Mouse (Mus musculus) thymus, postnatal 36 days (tissue): ENCODE data around the gene Acacb.
A peak's percentile ranks its signal among the peaks of the same experiment; 100 is the strongest.

Experiments used
- DNase-seq, 2 experiments: peaks; one replicate each; pipeline ENCODE4 v3.0.0; 2022; ENCODE audit warnings: mixed read lengths in 2 of 2

Gene Acacb

GRCm38 (mm10) chr5:114176548-114177400 lies 30.4 kb downstream of the Acacb start:
- DNase-seq = no peak

- DNase-seq = no peak
Measured at GRCm38 (mm10) chr5:114177966-114178719, 31.8 kb downstream of the Acacb start.

GRCm38 (mm10) chr5:114179541-114179940 lies 33.2 kb downstream of the Acacb start:
- no peak for DNase-seq

- DNase-seq = no peak
Measured at GRCm38 (mm10) chr5:114183493-114183892, 37.2 kb downstream of the Acacb start.

GRCm38 (mm10) chr5:114187108-114187507 lies 40.8 kb downstream of the Acacb start:
- DNase-seq = no peak

DNA sequence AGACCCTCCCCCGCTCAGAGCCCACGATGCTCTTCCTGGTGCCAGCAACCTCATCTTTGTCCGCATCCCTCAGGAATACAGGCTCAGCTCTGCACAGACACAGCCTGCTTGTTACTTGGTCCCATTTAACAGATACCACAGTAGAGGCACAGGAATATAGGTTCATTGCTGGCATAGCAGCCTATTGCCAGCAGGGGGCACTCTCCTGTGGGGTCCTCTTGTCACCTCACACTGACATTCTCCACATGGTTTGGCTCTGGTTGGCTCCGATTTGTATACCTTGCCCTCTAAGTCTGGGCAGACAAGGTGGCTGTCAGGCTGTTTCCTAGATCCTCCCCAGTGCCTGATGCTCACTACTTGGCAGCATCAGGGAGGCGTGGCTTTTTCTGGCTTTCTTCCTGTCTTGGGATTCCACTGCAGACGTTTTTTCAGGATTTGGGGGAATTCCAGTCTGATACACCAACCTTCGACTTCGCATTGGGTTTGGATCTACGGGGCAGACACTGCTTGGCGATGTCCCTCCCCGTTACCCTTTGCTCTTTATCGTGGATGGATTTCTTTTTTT lies 42.6 kb downstream of the Acacb start:
- no peak for DNase-seq

DNA sequence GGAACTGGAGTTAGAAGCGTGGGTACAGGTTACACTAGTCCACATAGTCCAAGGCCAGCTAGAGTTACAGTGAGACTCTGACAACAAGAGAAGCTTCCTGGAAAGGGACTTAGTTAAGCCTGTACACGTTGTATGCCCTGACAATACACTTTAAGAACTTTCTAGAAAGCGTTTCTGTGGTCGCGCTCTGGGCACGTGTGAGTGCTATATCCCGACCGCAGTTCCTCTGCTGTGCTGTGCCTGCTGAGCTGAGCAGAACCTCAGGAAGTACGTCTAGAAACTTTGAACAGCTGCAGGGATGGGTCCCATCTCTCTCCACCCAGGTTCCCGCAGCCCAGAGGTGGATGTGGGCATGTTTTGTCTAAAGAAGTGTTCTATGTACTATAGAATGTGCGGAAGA lies 47.8 kb downstream of the Acacb start:
- DNase-seq = peak; percentile 47 to 53

DNA sequence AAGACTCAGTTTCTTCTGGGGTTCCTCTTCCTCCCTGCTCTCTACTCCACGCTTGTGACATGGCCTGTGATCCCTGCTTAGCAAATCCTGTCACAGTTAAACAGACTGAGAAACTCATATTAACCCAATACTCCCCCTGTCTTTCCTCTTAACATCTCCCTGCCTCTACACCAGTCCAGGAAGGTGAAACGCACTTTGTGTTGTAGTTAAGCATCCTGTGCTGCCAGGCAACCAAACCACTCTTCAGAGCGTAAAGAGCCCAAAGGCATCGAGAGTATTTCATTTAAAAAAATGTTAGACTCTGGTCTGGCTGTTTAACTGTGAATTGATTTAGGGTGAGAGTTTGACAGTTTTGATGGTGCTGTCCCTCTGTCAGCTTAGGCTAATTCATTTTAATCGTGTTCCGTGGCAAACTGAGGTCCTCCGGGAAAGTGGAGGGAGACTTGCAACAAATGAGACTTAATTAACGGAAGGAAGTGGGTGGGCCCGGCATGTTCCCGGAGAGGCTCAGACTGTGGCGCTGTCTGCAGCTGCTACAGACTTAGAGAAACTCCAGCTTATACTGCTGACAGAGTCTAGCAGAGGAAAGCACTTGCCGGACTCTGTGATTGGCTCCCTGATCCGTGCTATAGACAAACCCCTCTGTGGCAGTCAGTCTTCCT lies 52.9 kb downstream of the Acacb start:
- peak; percentile 52 to 64 for DNase-seq

DNA sequence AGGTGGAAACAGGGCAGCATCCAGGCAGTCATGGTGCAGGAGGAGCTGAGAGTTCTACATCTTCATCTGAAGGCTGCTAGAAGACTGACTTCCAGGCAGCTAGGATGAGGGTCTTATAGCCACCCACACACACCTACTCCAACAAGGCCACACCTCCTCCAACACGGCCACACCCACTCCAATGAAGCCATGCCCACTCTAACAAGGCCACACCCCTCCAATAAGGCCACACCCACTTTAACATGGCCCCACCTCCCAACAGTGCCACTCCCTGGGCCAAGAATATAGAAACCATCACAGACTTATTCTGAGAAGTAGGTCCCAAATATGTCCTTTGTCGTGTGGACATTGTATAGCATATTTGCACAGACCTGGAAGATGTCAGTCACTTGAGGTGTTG lies 59.8 kb downstream of the Acacb start:
- DNase-seq = no peak

- DNase-seq = peak; percentile 52 to 63
Measured at GRCm38 (mm10) chr5:114213183-114213582, 66.8 kb downstream of the Acacb start.

GRCm38 (mm10) chr5:114218771-114219170 lies 72.4 kb downstream of the Acacb start:
- no peak for DNase-seq

- DNase-seq = no peak
Measured at GRCm38 (mm10) chr5:114226051-114226450, 79.7 kb downstream of the Acacb start.

- no peak for DNase-seq
Measured at GRCm38 (mm10) chr5:114228901-114229300, 82.6 kb downstream of the Acacb start.

DNA sequence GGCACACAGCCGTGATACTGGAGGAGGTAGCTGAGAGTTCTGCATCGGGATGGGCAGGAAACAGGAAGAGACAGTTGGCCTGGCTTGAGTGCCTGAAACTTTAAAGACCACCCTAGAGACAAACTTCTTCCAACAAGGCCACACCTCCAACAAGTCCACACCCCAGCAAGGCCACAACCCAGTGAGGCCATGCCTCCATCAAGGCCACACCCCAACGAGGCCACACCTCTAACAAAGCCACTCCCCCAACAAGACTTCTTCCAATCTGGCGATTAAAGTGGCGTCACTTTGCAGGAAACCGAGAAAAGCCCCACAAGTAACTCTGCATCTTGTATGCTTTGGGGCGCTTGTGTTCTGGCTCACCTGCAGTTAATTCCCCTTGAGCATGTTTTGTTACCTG lies 92.6 kb downstream of the Acacb start:
- DNase-seq = no peak

DNA sequence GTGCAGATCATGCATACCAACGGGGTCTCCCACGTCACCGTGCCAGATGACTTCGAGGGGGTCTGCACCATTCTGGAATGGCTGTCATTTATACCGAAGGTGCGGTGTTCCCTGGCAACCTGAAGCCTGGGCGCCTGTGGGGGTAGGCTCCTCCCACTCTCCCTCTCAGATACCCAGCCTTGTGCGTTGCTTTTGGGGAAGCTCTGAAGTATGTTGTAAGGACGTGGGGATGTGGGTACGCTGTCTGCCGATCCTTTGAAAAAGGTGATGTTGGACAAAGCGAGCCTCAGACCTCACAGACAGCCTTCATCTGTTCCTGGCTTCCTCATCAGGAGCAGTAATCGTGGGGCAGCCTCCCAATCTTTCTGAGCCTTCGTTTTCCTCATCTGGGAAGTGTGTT lies 93.4 kb downstream of the Acacb start:
- no peak for DNase-seq

DNA sequence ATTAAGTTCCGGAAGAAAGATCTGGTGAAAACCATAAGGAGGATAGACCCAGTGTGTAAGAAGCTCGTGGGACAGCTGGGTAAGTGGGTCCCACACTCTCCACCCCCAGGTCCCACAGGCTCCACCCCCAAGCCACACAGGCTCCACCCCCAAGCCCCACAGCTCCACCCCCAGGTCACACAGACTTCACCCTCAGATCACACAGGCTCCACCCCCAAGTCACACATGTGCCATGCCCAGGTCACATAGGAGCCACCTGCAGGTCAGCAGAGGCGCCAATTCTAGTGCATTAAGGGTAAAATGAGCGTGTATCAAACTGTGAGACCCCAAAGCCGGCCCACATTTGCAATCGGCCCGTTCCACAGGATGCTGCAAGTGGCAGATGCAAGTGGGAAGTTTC lies 100.1 kb downstream of the Acacb start:
- DNase-seq = no peak

- DNase-seq = peak; percentile 62 to 67
Measured at GRCm38 (mm10) chr5:114248174-114248589, 101.8 kb downstream of the Acacb start.

- no peak for DNase-seq
Measured at GRCm38 (mm10) chr5:114259495-114259894, 113.2 kb downstream of the Acacb start.

DNA sequence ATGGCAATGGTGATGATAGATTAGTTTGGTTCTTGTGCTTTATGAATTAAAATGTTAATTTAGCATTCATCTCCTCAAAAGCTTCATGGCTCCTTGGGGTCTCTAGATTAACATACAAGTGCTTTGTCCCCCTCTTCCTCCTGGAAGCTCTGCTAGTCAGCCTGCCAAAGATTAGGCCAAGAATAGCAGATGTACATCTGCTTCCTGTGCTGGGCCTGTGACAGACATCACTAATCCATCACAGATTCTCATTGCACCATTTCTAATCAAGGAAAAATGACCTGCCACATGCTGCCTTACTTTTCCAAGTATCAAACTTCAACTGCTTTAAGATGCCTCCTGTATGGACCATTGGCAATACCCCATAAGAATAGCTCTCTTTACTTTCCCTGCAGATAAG lies 115.2 kb downstream of the Acacb start:
- no peak for DNase-seq

- DNase-seq = no peak
Measured at GRCm38 (mm10) chr5:114264030-114264459, 117.7 kb downstream of the Acacb start.

- no peak for DNase-seq
Measured at GRCm38 (mm10) chr5:114264791-114265190, 118.5 kb downstream of the Acacb start.

DNA sequence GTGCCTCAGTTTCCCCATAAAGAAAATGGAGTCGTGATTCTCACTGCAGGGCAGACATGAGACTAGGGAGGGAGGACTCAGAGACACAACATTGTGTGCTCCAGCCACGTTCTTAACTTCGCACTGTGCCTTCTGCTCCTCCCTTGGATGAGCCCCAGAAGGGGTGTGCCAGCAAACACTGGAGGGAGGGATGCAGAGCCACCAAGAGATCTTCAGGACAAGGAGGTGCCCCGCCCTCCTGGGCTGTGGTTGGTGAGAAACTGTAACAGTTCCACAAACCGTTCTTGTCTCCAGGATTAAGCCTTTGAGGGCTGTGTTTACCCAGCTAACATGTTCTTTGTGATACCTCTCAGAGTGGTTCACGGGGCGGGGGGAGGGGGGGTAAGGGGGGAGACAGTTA lies 122.3 kb downstream of the Acacb start:
- DNase-seq = no peak

GRCm38 (mm10) chr5:114269499-114269898 lies 123.2 kb downstream of the Acacb start:
- no peak for DNase-seq
